In the genomic region with DNA sequence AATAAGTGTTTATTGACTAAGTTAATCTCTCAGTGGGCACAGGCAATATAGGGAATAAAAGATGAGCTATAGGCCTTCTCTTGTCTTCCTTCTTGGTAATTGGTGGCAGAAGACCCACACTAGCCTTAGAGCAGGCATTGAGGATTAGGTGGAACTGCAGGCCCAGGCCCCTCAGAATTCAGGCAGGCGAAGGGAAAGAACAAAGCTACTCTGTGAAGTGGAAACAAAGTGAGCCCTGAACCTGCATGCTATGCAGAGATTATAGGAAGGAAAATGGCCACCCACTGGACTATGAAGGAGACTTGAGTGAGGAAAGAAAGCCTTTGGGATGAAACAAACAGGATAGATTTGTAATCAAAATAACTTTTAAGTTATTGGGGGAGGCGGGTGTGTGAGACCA, we compare ENCODE assay signal across 22 mouse cellular contexts.
"Had no signal": no experiment of that assay in that cellular context is flagged by ENCODE, and none has a peak within 500 bp of the region (broad histone marks: within the 10 kb centered on the region; RNA-seq: fewer than 3 reads in every experiment).

No protein-coding gene starts in this region.

- ATAC-seq: liver, postnatal 0 days; midbrain, embryonic 16.5 days had no signal

- H3K4me3 ChIP-seq: limb, embryonic 12.5 days; limb, embryonic 15.5 days; lung, embryonic 15.5 days; megakaryocyte, embryonic 14.5 days; myocyte; neural tube, embryonic 13.5 days; stomach, embryonic 15.5 days had no signal

- H3K9ac ChIP-seq: limb, embryonic 12.5 days; limb, embryonic 15.5 days; liver, embryonic 14.5 days; liver, postnatal 0 days; lung, embryonic 15.5 days; neural tube, embryonic 13.5 days; stomach, embryonic 15.5 days had no signal

- H3K4me2 ChIP-seq: limb, embryonic 12.5 days; limb, embryonic 15.5 days; liver, embryonic 11.5 days; lung, embryonic 15.5 days; neural tube, embryonic 13.5 days; stomach, embryonic 15.5 days had no signal

- H3K27me3 ChIP-seq: limb, embryonic 12.5 days; limb, embryonic 15.5 days; lung, embryonic 15.5 days; megakaryocyte, embryonic 14.5 days; neural tube, embryonic 13.5 days; stomach, embryonic 15.5 days had no signal

- H3K27ac ChIP-seq: limb, embryonic 12.5 days; limb, embryonic 15.5 days; liver, embryonic 14.5 days; lung, embryonic 15.5 days; neural tube, embryonic 13.5 days; stomach, embryonic 15.5 days had no signal

- H3K4me1 ChIP-seq: limb, embryonic 15.5 days; lung, embryonic 15.5 days; neural tube, embryonic 13.5 days; stomach, embryonic 15.5 days had no signal

- H3K36me3 ChIP-seq: limb, embryonic 12.5 days; limb, embryonic 15.5 days; lung, embryonic 15.5 days; neural tube, embryonic 13.5 days; stomach, embryonic 15.5 days had no signal

- DNase-seq: kidney, adult 18-20 months; kidney, adult 9 months; kidney, postnatal 14 days; kidney, postnatal 4 days; left cerebral cortex, postnatal 4 days; liver, postnatal 0 days; lung, postnatal 10 days; lung, postnatal 36 days; retina, postnatal 1 day; right cerebral cortex, postnatal 25 days; spleen, adult 18-20 months; thymus, postnatal 25 days had no signal

- H3K9me3 ChIP-seq: limb, embryonic 12.5 days; limb, embryonic 15.5 days; lung, embryonic 15.5 days; megakaryocyte, embryonic 14.5 days; neural tube, embryonic 13.5 days; stomach, embryonic 15.5 days had no signal
